Mouse (Mus musculus): ENCODE results near the gene Fbxw7. TPM values are rescaled to one million over a fixed set of nuclear protein-coding genes. Genes with fewer than 3 reads are reported as not detected.

Fbxw7 gene
- polyA plus RNA-seq (2011; ENCODE audit: insufficient read length, low read depth, missing spikeins), result 17.8 and 18.9 TPM in 2 replicates

- peaks cover 4% of the 10 kb centered on the region; the same call in 1 of the 2 replicates for H3K4me1 ChIP-seq (ENCODE audit: control insufficient read depth, insufficient read depth, low read length)
- H3K27ac ChIP-seq (ENCODE audit: insufficient read depth, low read length), result peak within 1 kb of the TSS; percentile 71
- TF ChIP-seq CTCF (IDR thresholded peaks at IDR 0.05; ENCODE audit: borderline replicate concordance, insufficient read depth, low read length) (no peak), POLR2A (IDR thresholded peaks at IDR 0.05; ENCODE audit: low read depth, low read length) (no peak)
- H3K4me3 ChIP-seq (ENCODE audit: insufficient read depth, low read length), result peak within 1 kb of the TSS; percentile 79
These were observed at the start of gene Fbxw7 for GRCm38 (mm10) chr3:84814762-84815381. Gene Fbxw7 (plus strand): TSS chr3:84815268.

- TF ChIP-seq CTCF (IDR thresholded peaks at IDR 0.05; ENCODE audit: borderline replicate concordance, insufficient read depth, low read length), result no peak
- no peak for TF ChIP-seq POLR2A (IDR thresholded peaks at IDR 0.05; ENCODE audit: low read depth, low read length)
- Histone ChIP-seq H3K27ac (ENCODE audit: insufficient read depth, low read length) (no peak overlapping the region), H3K4me3 (ENCODE audit: insufficient read depth, low read length) (no peak overlapping the region), H3K4me1 (ENCODE audit: control insufficient read depth, insufficient read depth, low read length) (no peaks in the 10 kb centered on the region)
These were observed 46.1 kb upstream of the Fbxw7 start for GRCm38 (mm10) chr3:84768940-84769339.

- no peak overlapping the region for H3K27ac ChIP-seq (ENCODE audit: insufficient read depth, low read length)
- no peak overlapping the region for H3K4me3 ChIP-seq (ENCODE audit: insufficient read depth, low read length)
- no peaks in the 10 kb centered on the region for H3K4me1 ChIP-seq (ENCODE audit: control insufficient read depth, insufficient read depth, low read length)
- no peak for TF ChIP-seq CTCF (IDR thresholded peaks at IDR 0.05; ENCODE audit: borderline replicate concordance, insufficient read depth, low read length)
- TF ChIP-seq POLR2A (IDR thresholded peaks at IDR 0.05; ENCODE audit: low read depth, low read length), result no peak
These were observed 45.7 kb upstream of the Fbxw7 start for GRCm38 (mm10) chr3:84769411-84769810.

GRCm38 (mm10) chr3:84770518-84770917, 44.5 kb upstream of the Fbxw7 start:
- Histone ChIP-seq H3K4me1 (ENCODE audit: control insufficient read depth, insufficient read depth, low read length) (no peaks in the 10 kb centered on the region), H3K4me3 (ENCODE audit: insufficient read depth, low read length) (no peak overlapping the region), H3K27ac (ENCODE audit: insufficient read depth, low read length) (no peak overlapping the region)
- TF ChIP-seq POLR2A (IDR thresholded peaks at IDR 0.05; ENCODE audit: low read depth, low read length) (no peak), CTCF (IDR thresholded peaks at IDR 0.05; ENCODE audit: borderline replicate concordance, insufficient read depth, low read length) (no peak)

GRCm38 (mm10) chr3:84771980-84772379, 43.1 kb upstream of the Fbxw7 start:
- no peaks in the 10 kb centered on the region for H3K4me1 ChIP-seq (ENCODE audit: control insufficient read depth, insufficient read depth, low read length)
- no peak for TF ChIP-seq POLR2A (IDR thresholded peaks at IDR 0.05; ENCODE audit: low read depth, low read length)
- no peak for TF ChIP-seq CTCF (IDR thresholded peaks at IDR 0.05; ENCODE audit: borderline replicate concordance, insufficient read depth, low read length)
- no peak overlapping the region for H3K27ac ChIP-seq (ENCODE audit: insufficient read depth, low read length)
- no peak overlapping the region for H3K4me3 ChIP-seq (ENCODE audit: insufficient read depth, low read length)

- Histone ChIP-seq H3K4me3 (ENCODE audit: insufficient read depth, low read length) (no peak overlapping the region), H3K4me1 (ENCODE audit: control insufficient read depth, insufficient read depth, low read length) (no peaks in the 10 kb centered on the region), H3K27ac (ENCODE audit: insufficient read depth, low read length) (no peak overlapping the region)
- TF ChIP-seq POLR2A (IDR thresholded peaks at IDR 0.05; ENCODE audit: low read depth, low read length) (no peak), CTCF (IDR thresholded peaks at IDR 0.05; ENCODE audit: borderline replicate concordance, insufficient read depth, low read length) (no peak)
These were observed 40.6 kb upstream of the Fbxw7 start for GRCm38 (mm10) chr3:84774246-84775066.

- Histone ChIP-seq H3K4me1 (ENCODE audit: control insufficient read depth, insufficient read depth, low read length) (no peaks in the 10 kb centered on the region), H3K4me3 (ENCODE audit: insufficient read depth, low read length) (no peak overlapping the region), H3K27ac (ENCODE audit: insufficient read depth, low read length) (no peak overlapping the region)
- TF ChIP-seq POLR2A (IDR thresholded peaks at IDR 0.05; ENCODE audit: low read depth, low read length) (no peak), CTCF (IDR thresholded peaks at IDR 0.05; ENCODE audit: borderline replicate concordance, insufficient read depth, low read length) (no peak)
These were observed 40.0 kb upstream of the Fbxw7 start for GRCm38 (mm10) chr3:84775067-84775423.

- no peak overlapping the region for H3K4me3 ChIP-seq (ENCODE audit: insufficient read depth, low read length)
- no peak overlapping the region for H3K27ac ChIP-seq (ENCODE audit: insufficient read depth, low read length)
- no peak for TF ChIP-seq CTCF (IDR thresholded peaks at IDR 0.05; ENCODE audit: borderline replicate concordance, insufficient read depth, low read length)
- TF ChIP-seq POLR2A (IDR thresholded peaks at IDR 0.05; ENCODE audit: low read depth, low read length), result no peak
- H3K4me1 ChIP-seq (ENCODE audit: control insufficient read depth, insufficient read depth, low read length), result no peaks in the 10 kb centered on the region
These were observed 39.5 kb upstream of the Fbxw7 start for GRCm38 (mm10) chr3:84775577-84775976.

GRCm38 (mm10) chr3:84776084-84776483, 39.0 kb upstream of the Fbxw7 start:
- H3K27ac ChIP-seq (ENCODE audit: insufficient read depth, low read length), result no peak overlapping the region
- TF ChIP-seq CTCF (IDR thresholded peaks at IDR 0.05; ENCODE audit: borderline replicate concordance, insufficient read depth, low read length), result no peak
- no peak for TF ChIP-seq POLR2A (IDR thresholded peaks at IDR 0.05; ENCODE audit: low read depth, low read length)
- no peak overlapping the region for H3K4me3 ChIP-seq (ENCODE audit: insufficient read depth, low read length)
- no peaks in the 10 kb centered on the region for H3K4me1 ChIP-seq (ENCODE audit: control insufficient read depth, insufficient read depth, low read length)

- TF ChIP-seq POLR2A (IDR thresholded peaks at IDR 0.05; ENCODE audit: low read depth, low read length) (no peak), CTCF (IDR thresholded peaks at IDR 0.05; ENCODE audit: borderline replicate concordance, insufficient read depth, low read length) (no peak)
- Histone ChIP-seq H3K4me3 (ENCODE audit: insufficient read depth, low read length) (no peak overlapping the region), H3K4me1 (ENCODE audit: control insufficient read depth, insufficient read depth, low read length) (no peaks in the 10 kb centered on the region), H3K27ac (ENCODE audit: insufficient read depth, low read length) (no peak overlapping the region)
These were observed 27.2 kb upstream of the Fbxw7 start for GRCm38 (mm10) chr3:84787914-84788313.

Measured in embryonic fibroblast, embryonic 13.5 days (primary cell).